Mouse (Mus musculus) urinary bladder, postnatal 10 days (tissue): ENCODE data around the gene Dhx34.
A peak's percentile ranks its signal among the peaks of the same experiment; 100 is the strongest.
"Not testable (repeated sequence)": the region's sequence is repeated elsewhere in the genome, so short reads cannot be mapped to it uniquely, and the experiment has no call there.

Experiments used
- DNase-seq: peaks from one replicate; pipeline ENCODE4 v3.0.0; 2022; ENCODE audit warnings: low spot score

Gene Dhx34

DNA sequence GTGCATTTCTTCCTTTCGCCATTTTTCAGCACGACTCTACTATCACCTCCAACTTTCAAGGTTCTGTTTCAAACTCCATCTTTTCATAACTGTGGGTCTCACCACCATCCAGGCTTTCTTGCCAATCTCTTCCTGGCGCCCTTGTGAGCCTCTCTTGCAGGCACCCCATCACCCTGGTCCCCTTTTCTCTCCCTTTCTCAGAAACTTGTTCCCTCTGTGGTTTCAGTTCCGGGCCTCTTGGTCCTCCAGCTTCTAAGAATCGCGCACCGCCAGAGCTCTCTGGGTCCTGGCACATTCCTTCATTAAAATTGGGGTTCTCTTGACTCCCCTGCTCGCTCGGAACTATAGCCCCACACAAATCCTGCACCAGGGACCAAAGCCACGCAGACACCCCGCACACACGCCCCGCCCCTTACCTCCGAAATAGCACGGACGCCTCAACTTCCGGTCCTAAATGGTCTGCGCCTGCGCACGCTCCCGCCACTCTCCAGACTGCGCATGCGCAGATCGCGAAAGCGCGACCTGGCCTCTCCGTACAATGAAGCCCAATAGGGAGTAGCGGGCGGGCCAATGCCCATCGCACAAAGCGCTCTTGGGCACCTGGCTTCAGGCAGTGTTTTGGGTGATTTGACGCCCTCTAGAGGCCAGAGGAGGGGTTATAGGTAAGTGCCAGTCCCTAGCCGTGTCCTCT, at the start of gene Dhx34:
Gene Dhx34, minus strand, starts transcription at position 456 of the 691 bp plus-strand sequence.
- peak; percentile 82 for DNase-seq

DNA sequence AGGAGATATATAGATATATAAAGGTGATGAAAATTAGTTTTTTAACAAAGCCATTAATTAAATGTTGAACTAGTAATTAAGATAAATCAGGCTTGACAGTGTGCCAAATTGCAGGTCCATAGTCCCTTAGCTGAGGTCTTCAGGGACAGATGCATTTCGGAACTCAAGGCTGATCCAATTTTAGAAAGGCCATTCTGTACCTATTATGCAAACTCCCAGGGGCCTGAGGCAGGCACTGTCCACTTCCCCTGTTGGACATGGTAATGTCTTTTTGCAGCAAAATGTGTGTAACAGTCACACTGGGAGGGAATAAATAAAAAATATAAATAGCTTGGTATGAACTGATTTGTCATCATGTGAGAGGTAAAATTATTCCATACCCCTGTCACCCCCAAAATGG, 49.3 kb upstream of the Dhx34 start:
- DNase-seq: no peak

DNA sequence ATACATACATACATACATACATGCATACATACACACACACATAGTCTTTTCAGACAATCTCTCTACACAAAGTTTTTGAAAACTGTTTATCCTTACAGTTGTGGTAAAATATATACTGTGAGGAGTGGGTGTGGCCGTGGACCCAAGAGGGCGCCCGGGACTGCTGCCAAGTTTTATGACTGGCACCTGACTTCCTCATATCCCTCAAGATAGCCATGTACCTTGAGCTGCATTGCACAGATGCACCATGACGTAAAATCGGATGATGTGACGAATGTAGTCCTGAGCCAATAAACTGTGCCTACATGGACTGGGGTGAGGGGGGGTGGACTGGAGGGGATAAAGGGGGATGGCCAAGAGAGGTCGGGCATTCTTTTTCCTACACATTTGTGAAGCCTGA, 44.8 kb upstream of the Dhx34 start:
- DNase-seq: not testable (repeated sequence)

DNA sequence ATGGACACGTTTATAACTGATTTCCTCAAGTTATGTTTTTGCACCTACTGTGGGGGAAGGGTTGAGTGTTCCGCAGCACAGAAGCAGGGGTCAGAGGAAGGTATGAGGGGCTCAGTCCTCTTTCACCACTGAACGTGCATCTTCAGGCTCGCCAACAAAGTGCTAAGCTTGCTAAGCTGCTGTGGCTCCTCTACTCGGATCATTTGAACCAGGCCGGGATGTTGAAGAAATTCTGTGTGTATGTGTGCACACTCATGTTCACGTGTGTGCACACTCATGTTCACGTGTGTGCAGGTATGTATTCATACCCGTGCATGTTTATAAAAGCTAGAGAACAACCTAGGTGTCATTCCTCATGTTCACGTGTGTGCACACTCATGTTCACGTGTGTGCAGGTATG, 44.0 kb upstream of the Dhx34 start:
- no peak for DNase-seq

DNA sequence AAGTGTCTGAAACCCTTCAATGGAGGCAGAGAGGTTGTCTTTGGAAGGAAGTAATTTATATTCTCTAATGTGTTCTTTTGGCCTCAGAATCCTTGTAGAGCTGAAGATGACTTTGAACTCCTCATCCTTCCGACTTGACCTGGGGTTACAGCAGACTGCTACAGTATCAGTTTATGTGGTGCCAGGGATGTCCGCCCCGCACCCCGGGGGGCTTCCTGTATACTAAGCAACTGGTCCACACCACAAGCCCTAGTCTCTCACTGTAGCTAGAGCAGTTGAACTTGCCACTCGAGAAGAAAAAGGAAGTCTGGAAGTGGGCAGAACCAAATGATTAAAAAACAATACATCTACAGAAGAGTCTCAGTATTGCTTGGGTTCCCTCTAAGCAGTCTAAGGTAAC, 42.0 kb upstream of the Dhx34 start:
- no peak for DNase-seq

DNA sequence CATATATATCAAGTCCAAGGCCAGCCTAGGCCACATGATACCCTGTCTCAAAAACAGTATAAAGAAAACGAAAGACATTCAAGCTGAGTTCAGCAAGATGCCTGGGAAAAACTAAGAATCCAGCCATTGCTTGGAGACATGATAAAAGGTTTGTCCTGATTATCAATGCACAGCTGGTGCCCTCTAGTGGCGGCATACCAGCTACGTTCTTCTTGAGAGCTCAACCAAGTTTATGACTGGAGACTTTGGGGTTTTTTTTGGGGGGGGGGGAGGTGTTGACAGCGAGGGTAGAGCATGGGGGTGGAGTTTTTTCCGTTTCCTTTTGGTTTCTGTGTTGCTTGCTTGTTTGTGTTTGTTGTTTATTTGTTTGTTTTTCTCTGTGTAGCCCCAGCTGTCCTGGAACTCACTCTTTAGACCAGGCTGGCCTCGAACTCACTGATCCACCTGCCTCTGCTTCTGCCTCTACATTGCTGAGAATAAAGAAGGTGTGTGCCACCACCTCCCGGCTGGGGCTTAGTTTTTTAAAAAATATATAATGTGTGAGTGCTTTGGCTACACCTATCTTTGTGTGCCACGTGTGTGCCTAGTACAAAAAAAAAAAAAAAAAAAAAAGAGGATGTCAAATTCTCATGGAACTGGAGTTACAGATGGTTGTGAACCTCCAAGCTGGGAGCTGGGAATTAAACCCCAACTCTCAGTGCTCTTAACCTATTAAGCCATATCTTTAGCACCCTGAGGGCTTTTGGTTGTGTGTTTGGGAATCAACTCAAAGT, 41.4 kb upstream of the Dhx34 start:
- no peak for DNase-seq

DNA sequence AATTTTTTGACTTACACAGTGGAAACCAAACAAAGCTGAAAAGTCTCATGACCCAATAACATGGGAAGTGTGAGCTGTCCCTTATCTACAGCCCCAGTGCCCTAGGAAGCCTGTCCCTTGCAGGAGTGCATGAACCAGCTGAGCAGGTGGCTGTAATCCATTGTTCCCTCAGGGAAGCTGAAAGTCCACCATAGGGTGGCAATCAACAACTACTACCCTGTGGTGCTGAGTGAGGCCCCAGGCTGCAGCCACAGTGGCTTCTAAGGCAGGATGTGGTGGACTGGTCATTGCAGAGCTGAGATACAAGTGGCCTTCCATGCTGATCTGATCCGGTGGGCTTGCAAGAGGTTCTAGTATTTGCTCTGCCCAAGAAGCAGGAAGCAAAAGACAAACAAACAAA, 39.3 kb upstream of the Dhx34 start:
- no peak for DNase-seq

DNA sequence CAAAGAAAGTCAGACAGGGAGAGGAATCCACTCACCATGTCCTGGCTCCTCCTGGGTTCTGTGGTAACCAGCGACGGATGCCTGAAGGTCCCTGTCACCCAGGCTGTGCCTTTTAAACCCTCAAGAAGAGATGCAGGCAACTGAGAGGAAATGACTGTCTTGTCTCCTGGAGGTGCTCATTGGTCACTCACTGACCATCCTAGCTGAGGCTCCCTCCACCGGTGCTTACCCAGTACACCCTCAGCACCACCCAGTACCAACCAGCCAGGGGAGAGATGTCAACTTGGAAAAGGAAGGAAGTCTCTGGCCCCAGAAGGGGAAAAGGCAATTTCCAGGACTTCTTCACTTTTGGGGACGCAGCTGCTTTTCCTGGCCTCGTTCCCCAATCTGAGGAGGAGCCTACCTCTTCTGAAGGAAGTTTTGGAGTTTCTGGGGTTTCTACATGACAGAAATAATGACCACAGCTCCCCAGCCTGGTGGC, 37.3 kb upstream of the Dhx34 start, which contains the start of gene C5ar1:
Gene C5ar1, minus strand, starts transcription at position 431 of the 481 bp plus-strand sequence.
- DNase-seq: no peak

DNA sequence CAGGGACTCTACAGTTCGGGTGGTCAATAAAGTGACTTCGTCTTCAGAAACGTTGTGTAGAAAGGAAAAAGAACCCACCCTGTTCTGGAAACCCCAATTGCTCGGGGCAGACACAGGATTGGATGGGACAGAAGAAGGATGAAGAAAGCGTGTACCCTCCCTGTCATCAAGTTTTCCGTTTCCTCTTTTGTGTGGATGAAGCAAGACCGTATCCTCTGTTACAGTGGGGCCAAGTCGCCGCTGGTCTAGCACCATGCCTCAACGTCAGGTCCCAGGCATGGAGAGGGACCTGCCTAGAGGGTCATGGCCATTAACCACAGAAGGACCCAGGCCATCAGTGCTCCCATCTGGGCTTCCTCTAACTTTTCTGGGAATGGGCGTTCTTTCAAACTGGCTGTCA, 36.0 kb upstream of the Dhx34 start:
- DNase-seq: no peak

DNA sequence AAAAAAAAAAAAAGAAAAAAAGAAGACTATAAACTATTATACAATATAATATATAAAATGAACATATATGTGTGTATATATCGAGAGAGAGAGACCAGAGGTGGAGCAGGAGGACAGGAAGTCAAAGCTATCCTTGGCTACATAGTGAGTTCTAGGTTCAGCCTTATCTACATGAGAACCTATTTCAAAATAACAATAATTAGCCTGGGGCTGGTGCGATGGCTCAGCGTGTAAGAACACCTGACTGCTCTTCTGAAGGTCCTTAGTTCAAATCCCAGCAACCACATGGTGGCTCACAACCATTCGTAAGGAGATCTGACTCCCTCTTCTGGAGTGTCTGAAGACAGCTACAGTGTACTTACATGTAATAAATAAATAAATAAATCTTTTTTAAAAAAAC, 34.1 kb upstream of the Dhx34 start:
- DNase-seq: not testable (repeated sequence)

DNA sequence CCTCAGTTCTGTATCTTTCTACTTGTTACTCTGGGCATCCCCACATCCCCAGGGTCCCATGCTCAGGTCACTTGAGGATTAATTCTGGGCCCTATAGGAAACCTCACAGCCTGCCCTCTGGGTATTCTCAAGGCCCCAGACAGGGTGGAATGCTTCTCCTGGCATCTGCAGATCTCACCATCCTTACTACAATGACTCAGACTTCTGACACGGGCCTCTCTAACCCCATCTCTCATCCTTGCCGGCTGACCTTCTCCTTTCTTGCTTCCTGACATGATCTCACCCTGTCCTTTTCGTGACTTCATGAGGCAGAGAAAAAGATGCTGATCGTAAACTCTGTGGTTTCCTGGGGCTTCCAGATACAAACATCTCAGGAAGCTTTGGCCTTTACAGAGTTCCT, 32.4 kb upstream of the Dhx34 start:
- DNase-seq: no peak

DNA sequence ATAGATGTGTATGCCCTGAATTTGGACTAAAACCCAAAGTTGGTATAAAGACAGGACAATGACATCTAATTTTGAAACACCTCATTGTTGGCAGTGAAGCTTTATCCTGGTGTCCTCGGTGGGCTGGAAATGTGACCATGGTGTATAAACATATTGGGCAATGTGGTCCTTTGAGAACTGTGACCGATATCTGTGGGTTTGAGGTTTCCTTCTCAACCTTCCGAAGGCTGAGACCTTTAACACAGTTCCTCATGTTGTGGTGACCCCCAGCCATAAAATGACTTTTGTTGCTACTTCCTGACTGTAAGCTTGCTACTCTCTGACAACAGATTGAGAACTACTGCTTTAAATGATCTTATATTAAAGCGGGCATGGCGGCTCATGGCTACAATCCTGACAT, 28.9 kb upstream of the Dhx34 start:
- DNase-seq: no peak

DNA sequence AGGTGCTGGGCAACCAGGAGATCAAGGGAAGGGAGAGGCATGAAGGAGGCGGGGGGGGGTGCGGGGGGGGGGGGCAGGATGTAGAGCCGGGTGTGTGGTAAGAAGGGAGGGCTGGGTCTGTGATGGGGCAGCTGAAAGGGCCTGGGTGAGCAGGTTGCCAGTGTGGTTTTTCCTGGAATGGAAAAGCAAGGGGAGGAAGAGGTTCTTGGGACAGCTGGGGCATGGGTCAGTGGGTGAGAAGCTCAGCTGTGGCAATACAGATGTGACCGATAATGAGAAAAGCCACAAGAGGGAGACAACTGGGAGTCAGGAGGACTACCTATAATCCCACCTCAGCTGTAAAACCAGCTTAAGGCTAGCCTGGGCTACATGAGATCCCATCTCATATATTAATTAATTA, 24.1 kb upstream of the Dhx34 start:
- no peak for DNase-seq

DNA sequence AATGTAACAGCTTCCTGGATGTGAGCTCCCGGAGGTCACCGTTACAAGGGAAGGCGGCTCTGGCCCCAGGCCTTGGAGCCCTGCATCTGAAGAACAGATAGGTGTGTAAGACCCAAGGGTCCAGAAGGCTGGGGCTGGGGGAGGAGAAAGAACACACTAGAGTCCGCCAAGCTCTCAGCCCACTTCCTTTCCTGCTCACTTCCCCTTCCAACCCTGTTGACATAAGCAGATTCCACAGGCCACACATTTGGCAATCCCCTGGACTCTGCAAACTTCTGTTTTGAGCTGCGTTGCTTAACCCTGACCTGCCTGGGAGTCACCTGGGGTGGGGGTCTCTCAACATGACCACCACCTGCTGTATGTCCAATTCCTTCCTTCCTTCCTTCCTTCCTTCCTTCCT, 22.2 kb upstream of the Dhx34 start, which contains the start of gene C5ar2:
Gene C5ar2, minus strand, starts transcription at position 88 of the 400 bp plus-strand sequence.
- DNase-seq: no peak

DNA sequence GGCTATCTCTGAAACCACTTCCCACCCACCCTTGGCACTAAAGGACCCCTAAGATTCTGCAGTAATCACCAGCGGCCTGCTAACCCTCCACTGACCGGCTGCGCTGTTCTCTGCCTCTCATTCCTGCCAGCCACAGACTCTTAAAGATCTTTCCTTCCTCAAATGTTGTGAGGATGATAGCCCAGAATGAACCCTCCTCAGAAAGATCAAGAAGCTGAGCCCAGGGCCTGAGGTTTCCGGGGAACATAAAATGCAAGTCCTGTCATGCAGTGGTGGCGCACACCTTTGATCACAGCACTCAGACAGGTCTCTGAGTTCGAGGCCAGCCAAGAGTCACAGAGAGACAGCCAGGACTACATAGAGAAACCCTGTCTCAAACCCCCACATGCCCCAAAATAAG, 20.4 kb upstream of the Dhx34 start:
- DNase-seq: no peak

DNA sequence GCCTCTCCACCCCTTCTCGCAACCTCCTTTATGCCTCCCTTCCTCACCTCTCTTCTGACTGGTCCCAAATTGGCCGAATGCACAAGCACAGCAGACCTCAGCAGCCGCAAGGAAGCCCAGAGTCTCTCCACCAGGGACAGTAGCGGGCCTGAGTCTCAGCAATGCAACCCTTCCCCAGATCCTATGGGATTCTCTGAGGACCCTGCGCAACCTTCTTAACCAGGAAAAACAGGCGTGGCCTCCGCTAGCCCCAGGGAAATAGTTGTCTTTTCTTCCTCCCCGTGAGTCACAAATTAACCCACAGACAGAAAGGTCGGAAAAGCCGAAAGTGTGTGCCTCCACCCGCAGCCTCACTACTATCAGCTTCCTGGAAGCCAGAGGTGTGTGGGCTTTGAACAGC, 19.9 kb upstream of the Dhx34 start:
- DNase-seq: no peak

DNA sequence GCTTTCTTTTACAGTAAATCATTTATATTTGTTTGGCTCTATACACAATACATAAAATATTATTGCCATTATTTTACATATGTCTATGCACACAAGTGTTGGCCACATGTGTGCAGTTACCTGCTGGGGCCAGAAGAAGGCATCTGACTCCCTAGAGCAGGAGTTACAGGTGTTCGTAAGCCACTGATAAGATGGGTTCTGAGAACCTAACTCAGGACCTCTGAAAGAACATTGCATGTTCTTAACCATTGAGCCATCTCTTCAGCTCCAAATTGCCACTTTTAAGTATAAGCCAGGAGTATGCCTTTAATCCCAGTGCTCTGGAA, 19.1 kb upstream of the Dhx34 start:
- DNase-seq: no peak

DNA sequence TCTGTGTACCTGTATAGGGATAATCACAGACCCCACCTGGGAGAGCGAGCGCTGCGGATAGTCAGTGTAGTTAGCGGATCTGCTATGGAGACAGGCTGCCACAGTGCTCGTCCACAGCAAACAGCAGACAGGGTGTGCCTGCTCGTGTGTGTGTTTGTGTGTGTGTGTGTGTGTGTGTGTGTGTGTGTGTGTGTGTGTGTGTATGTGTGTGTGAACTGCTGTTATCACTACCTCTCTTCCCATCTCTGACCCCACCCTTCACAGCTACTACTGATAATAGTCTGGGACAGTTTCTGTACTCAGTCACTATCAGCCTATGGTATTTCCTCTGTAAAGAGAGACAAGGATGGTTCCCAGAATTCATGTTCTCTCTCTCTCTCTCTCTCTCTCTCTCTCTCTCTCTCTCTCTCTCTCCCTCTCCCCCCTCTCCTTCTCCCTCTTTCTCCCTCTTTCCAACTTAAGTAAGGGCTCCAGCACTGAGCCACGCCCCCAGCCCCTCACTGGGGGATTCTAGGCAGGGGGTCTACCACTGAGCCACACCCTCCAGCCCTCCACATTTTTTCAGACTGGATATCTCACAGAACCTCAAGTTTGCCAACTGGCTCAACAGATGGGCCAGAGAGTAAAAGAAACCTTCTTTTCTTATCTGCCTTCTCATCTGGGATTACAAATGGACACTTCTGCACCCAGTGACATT, 18.6 kb upstream of the Dhx34 start:
- no peak for DNase-seq

DNA sequence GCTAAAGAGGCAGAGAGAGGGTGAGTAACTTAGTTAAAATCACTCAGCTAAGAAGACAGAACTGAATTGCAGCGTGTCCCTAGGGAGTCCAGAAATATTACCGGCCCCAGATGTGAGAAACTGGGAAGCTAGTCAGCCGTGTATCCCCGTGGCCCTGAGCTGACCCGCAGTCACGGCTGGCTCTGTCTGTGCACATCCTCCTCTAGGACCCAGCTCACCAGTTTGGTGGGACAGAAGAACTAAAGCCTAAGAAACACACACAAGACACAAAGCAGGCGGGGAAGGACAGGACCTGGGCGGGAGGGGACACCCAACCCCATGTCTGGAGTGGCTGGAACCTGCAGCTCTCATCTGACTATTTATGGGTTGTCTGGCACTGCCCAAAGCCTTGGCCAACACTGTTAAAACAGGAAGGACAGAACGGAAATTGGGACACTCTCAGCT, 17.7 kb upstream of the Dhx34 start:
- DNase-seq: no peak

DNA sequence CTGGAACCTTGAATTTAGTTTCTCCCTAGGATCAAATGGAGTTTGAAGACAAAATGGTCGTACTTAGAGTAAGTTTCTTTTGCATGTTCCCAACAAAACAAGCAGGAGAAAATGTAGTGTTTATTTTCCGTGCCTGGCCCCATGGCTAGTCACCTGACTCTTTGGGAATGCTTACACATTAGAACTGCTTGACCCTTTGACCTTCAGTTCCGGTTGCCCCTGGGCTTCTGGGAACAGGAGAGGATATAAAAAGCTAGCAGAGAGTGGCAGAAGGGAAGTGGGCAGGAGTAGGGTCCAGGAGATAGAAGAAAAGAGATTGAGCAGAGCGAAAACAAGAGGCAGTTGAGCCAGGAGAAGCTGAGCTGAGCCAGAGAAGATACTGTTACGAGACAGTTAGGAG, 8.0 kb upstream of the Dhx34 start:
- no peak for DNase-seq

DNA sequence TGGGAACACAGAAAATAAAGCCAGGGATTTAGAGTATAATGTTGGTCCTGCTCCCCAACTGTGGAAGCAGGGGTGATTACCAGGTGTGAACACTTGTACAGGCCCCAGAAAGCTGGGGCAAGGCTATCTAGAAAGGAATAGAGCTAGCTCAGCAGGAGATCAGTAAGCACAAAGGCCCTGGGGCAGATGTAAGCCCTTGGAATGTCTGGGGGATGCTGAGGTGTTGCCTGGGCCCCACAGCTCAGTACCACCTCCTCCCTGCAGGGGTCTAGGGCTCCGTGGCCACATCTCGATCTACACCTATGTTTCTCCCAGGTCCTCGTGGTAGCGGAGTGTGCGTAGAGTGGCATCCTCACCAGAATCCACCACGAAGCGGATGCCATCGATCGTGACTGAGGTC, 7.9 kb downstream of the Dhx34 start:
- no peak for DNase-seq

DNA sequence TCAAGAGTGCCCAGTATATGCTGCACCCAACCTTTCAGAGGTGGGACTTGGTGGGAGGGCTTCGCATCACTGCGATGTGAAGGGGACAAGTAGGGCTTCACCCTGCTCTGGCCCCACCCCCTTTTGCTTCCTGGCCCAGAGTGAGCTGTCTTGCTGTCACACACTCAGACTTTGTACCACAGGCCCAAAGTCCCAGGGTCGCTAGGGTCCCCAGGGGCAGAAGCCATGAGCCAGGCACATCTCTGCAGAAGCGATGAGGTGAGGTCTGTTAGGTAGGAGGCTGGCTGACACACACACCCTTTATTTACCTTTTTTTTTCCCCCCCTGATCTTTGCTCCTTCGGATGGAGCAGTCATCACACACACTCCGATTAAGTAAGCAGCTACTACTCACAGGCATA, 8.6 kb downstream of the Dhx34 start:
- no peak for DNase-seq

DNA sequence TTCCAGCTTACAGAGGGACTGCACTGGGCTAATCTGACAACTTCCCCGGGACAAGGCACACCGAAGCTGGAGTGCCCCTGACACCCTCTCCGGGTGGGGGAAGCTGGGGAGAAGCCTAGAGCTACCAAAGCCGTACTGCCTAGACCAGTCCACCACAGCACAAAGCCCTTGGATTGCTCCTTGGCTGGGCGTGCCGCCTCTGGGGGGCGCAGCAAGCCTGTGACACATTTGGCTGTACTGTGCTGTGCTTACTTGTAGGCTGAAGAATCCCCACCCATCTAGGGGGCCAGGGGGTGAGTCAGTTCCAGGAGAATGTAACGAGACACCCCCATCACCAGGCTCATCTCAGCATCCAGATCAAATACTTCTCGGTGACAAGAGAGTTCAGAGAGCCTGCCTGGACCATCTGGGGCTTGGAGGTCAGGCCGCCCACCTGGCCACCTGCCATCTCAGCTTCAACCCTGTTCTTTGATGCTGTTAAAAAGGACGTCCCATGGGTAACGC, 10.9 kb downstream of the Dhx34 start:
- no peak for DNase-seq
